Mouse (Mus musculus): ENCODE data around the gene Crabp2. TPM values are rescaled to one million over a fixed set of nuclear protein-coding genes. Genes with fewer than 3 reads are reported as not detected.

Gene Crabp2
- polyA plus RNA-seq, 1 experiment from 2014 or later = 10.3 TPM

DNA sequence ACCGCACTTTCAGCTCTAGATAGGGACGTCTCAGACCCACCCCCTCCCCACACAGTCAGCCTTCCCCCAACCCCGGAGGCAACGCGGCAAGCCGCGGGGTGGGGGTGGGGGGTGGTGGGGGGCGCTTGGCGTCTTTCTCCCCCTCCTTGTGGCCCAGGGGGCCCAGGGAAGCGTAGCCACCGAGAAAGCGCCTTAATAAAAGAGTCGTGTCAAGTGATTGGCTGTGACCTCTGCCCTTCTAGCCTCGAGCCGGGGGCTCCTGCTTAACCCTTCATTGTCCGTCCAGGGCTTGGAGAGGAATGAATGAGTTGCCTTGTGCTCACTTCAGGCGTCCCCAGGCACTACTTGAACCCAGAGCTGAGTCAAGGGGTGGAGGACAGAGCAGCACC, 661 bp upstream of the Crabp2 start:
- H3K27me3 ChIP-seq (ENCODE audit: insufficient read depth, low read length) = peaks cover 22% of the 10 kb centered on the region

GRCm38 (mm10) chr3:87949266-87949954, 944 bp downstream of the Crabp2 start:
- no peak for TF ChIP-seq CTCF (IDR thresholded peaks at IDR 0.05; ENCODE audit: low read depth)
- DNase-seq = peak; percentile 30
- peak overlapping the region; percentile 32 for H3K9ac ChIP-seq
- H3K4me3 ChIP-seq (ENCODE audit: low read depth, low read length) = peak overlapping the region; percentile 32
- H3K9me3 ChIP-seq (ENCODE audit: low read depth, low read length) = no peaks in the 10 kb centered on the region
- H3K4me1 ChIP-seq (ENCODE audit: insufficient read depth) = peaks cover 47% of the 10 kb centered on the region
- peak overlapping the region; percentile 71 for H3K4me2 ChIP-seq
- no peak overlapping the region for H3K27ac ChIP-seq (ENCODE audit: low read depth)
- ATAC-seq (ENCODE audit: insufficient read depth) = no peak
- H3K27me3 ChIP-seq (ENCODE audit: insufficient read depth, low read length) = peaks cover 22% of the 10 kb centered on the region
- 0 out of 2 replicates have a peak, but pooled peaks cover under 1% of the 10 kb centered on the region for H3K36me3 ChIP-seq (ENCODE audit: insufficient read depth)
- WGBS = 16% methylated on average over 16 of the region's 16 CpGs

More for the DNA sequence above, 661 bp upstream of the Crabp2 start:
- DNase-seq (peak; percentile 45), ATAC-seq (ENCODE audit: insufficient read depth) (no peak)
- WGBS = under 1% methylated on average over 17 of the region's 17 CpGs
- Histone ChIP-seq H3K36me3 (ENCODE audit: insufficient read depth) (0 out of 2 replicates have a peak, but pooled peaks cover 4% of the 10 kb centered on the region), H3K4me3 (ENCODE audit: low read depth, low read length) (peak overlapping the region; percentile 32), H3K4me1 (ENCODE audit: insufficient read depth) (peaks cover 47% of the 10 kb centered on the region), H3K4me2 (peak overlapping the region; percentile 71), H3K9me3 (ENCODE audit: low read depth, low read length) (no peaks in the 10 kb centered on the region), H3K27ac (ENCODE audit: low read depth) (no peak overlapping the region), H3K9ac (peak overlapping the region; percentile 50)
- no peak for TF ChIP-seq CTCF (IDR thresholded peaks at IDR 0.05; ENCODE audit: low read depth)

- WGBS = 13% methylated on average over 13 of the region's 13 CpGs
- no peaks in the 10 kb centered on the region for H3K36me3 ChIP-seq (ENCODE audit: insufficient read depth)
- ATAC-seq (ENCODE audit: insufficient read depth) (no peak), DNase-seq (no peak)
- H3K4me3 ChIP-seq (ENCODE audit: low read depth, low read length) = peak overlapping the region; percentile 32
- peak overlapping the region; percentile 32 for H3K9ac ChIP-seq
- H3K9me3 ChIP-seq (ENCODE audit: low read depth, low read length) = no peaks in the 10 kb centered on the region
- peak overlapping the region; percentile 21; the same call in 1 of the 2 replicates for H3K27ac ChIP-seq (ENCODE audit: low read depth)
- peak overlapping the region; percentile 71 for H3K4me2 ChIP-seq
- peaks cover 47% of the 10 kb centered on the region for H3K4me1 ChIP-seq (ENCODE audit: insufficient read depth)
- peaks cover 22% of the 10 kb centered on the region for H3K27me3 ChIP-seq (ENCODE audit: insufficient read depth, low read length)
- TF ChIP-seq CTCF (IDR thresholded peaks at IDR 0.05; ENCODE audit: low read depth) = no peak
These were observed 1.6 kb downstream of the Crabp2 start for GRCm38 (mm10) chr3:87949955-87950515.

DNA sequence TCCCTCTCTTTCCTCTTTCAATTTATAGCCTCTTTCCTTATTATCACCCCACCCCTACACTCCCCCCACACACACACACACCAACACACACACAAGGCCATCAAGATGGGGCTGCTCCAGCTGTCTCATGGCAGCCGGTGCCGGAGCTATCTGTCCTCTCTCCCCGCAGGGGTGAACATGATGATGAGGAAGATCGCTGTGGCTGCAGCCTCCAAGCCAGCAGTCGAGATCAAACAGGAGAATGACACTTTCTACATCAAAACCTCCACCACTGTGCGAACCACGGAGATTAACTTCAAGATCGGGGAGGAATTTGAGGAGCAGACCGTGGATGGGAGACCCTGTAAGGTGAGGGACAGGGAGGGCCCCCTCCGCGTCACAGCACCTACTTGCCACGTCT, 3.5 kb downstream of the Crabp2 start:
- Histone ChIP-seq H3K4me1 (ENCODE audit: insufficient read depth) (peaks cover 44% of the 10 kb centered on the region), H3K27me3 (ENCODE audit: insufficient read depth, low read length) (peaks cover 10% of the 10 kb centered on the region; the same call in 1 of the 2 replicates)
- no peak for ATAC-seq (ENCODE audit: insufficient read depth)

DNA sequence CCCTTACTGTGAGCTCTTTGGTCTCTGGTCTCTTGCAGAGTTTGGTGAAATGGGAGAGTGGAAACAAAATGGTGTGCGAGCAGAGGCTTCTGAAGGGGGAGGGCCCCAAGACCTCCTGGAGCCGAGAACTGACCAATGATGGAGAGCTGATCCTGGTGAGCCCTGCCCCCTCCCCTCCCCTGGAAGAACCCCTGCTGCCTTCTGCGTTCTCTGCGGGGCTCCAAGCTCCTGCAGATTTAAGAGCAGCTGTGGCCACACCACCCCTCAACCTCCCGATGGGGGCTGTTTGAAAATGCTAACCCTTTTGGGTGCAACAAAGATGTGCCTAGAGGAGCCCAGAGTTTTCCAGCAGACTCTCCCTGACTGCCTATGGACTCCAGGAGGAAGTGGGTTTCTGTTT, 4.0 kb downstream of the Crabp2 start:
- no peaks in the 10 kb centered on the region for H3K9me3 ChIP-seq (ENCODE audit: low read depth, low read length)
- no peak for TF ChIP-seq CTCF (IDR thresholded peaks at IDR 0.05; ENCODE audit: low read depth)
- peak overlapping the region; percentile 87 for H3K27ac ChIP-seq (ENCODE audit: low read depth)
- DNase-seq (peak; percentile 86), ATAC-seq (ENCODE audit: insufficient read depth) (peak; percentile 87)
- peak overlapping the region; percentile 53 for H3K9ac ChIP-seq
- WGBS = 3% methylated on average over 5 of the region's 5 CpGs
- peaks cover 10% of the 10 kb centered on the region; the same call in 1 of the 2 replicates for H3K27me3 ChIP-seq (ENCODE audit: insufficient read depth, low read length)
- H3K36me3 ChIP-seq (ENCODE audit: insufficient read depth) = no peaks in the 10 kb centered on the region
- peak overlapping the region; percentile 33 for H3K4me3 ChIP-seq (ENCODE audit: low read depth, low read length)
- peaks cover 41% of the 10 kb centered on the region for H3K4me1 ChIP-seq (ENCODE audit: insufficient read depth)
- peak overlapping the region; percentile 72 for H3K4me2 ChIP-seq

More for the DNA sequence above, 3.5 kb downstream of the Crabp2 start:
- no peak for TF ChIP-seq CTCF (IDR thresholded peaks at IDR 0.05; ENCODE audit: low read depth)
- Histone ChIP-seq H3K9ac (peak overlapping the region; percentile 53), H3K9me3 (ENCODE audit: low read depth, low read length) (no peaks in the 10 kb centered on the region), H3K27ac (ENCODE audit: low read depth) (peak overlapping the region; percentile 87), H3K36me3 (ENCODE audit: insufficient read depth) (no peaks in the 10 kb centered on the region), H3K4me3 (ENCODE audit: low read depth, low read length) (peak overlapping the region; percentile 33), H3K4me2 (peak overlapping the region; percentile 72)
- peak; percentile 14 for DNase-seq
- WGBS = 14% methylated on average over 12 of the region's 12 CpGs

DNA sequence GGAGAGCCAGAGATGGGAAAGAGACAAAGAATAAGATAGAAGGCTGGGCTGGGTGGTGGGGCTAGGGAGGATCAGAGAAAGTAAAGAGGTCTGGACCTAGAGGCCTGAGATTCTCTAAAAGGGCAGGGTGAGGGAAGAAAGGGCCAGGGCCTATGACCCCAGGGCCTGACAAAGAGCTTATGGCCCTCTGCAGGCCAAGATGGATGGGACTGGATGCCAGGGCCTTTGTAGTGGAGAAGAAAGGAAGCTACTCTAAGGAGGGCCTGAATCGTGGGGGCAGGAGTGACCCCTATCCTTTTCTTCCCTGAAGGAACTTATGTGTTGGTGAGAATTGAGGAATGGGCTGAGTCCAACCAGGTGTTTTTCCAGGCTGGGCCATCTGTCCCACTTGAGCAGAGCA, 9.6 kb downstream of the Crabp2 start:
- Histone ChIP-seq H3K9me3 (ENCODE audit: low read depth, low read length) (no peaks in the 10 kb centered on the region), H3K9ac (no peak overlapping the region), H3K4me1 (ENCODE audit: insufficient read depth) (peaks cover 7% of the 10 kb centered on the region), H3K27me3 (ENCODE audit: insufficient read depth, low read length) (no peaks in the 10 kb centered on the region), H3K4me2 (no peak overlapping the region), H3K27ac (ENCODE audit: low read depth) (no peak overlapping the region), H3K4me3 (ENCODE audit: low read depth, low read length) (no peak overlapping the region), H3K36me3 (ENCODE audit: insufficient read depth) (no peaks in the 10 kb centered on the region)
- no peak for DNase-seq
- WGBS = 7% methylated on average over 1 of the region's 1 CpGs
- no peak for TF ChIP-seq CTCF (IDR thresholded peaks at IDR 0.05; ENCODE audit: low read depth)
- no peak for ATAC-seq (ENCODE audit: insufficient read depth)

- Histone ChIP-seq H3K9me3 (ENCODE audit: low read depth, low read length) (no peaks in the 10 kb centered on the region), H3K4me1 (ENCODE audit: insufficient read depth) (peaks cover 7% of the 10 kb centered on the region), H3K36me3 (ENCODE audit: insufficient read depth) (no peaks in the 10 kb centered on the region), H3K9ac (no peak overlapping the region), H3K4me3 (ENCODE audit: low read depth, low read length) (no peak overlapping the region), H3K27ac (ENCODE audit: low read depth) (no peak overlapping the region), H3K27me3 (ENCODE audit: insufficient read depth, low read length) (no peaks in the 10 kb centered on the region), H3K4me2 (no peak overlapping the region)
- WGBS = 20% methylated on average over 4 of the region's 4 CpGs
- ATAC-seq (ENCODE audit: insufficient read depth) (no peak), DNase-seq (no peak)
- TF ChIP-seq CTCF (IDR thresholded peaks at IDR 0.05; ENCODE audit: low read depth) = no peak
These were observed 10.0 kb downstream of the Crabp2 start for GRCm38 (mm10) chr3:87958476-87958875.
